Mouse (Mus musculus): ENCODE results near the gene Hist2h2ac.

DNA sequence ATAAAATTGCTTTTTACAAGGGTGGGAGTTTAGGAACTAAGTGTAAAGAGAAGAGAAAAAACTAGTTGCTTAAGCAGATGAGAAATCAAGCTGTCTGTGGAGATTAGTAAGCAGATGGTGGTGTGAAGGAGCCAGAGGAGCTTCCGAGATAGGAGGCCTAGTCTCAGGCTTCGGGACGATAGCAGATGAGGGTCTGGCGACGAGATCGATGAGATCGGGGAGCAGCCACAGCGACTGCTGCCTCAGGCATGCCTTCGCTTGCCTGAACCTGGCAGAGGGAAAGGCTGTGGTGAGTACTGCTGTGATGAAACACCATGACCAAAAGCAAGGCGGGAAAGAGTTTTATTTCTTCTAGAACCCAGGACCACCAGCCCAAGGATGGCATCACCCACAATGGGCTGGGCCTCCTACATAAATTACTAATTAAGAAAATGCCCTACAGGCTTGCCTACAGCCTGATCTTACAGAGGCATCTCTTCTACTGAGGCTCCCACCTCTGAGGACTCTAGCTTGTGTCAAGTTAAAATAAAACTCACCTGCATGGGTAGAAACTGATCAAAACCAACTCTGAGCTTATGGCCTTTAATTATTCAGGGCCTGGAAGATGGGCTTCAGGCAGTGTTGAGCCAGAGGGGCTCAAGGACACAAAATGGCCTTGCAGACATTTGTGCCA lies 34.1 kb upstream of the Hist2h2ac start:
- TF ChIP-seq TAL1 (IDR thresholded peaks at IDR 0.05; ENCODE audit: low read length) (peak; percentile 44; the same call in 2 of the 3 replicates), GATA1 (IDR thresholded peaks at IDR 0.05; ENCODE audit: low read length) (peak; percentile 38; the same call in 1 of the 2 replicates)
